Mouse (Mus musculus): ENCODE measurements around the gene Susd4.

Gene Susd4

GRCm38 (mm10) chr1:182787030-182787429 is 23.4 kb downstream of the Susd4 start:
- no peak for DNase-seq (ENCODE audit: low spot score)

GRCm38 (mm10) chr1:182788896-182789295 is 25.2 kb downstream of the Susd4 start:
- no peak for DNase-seq (ENCODE audit: low spot score)

GRCm38 (mm10) chr1:182792521-182793071 is 28.9 kb downstream of the Susd4 start:
- no peak for DNase-seq (ENCODE audit: low spot score)

GRCm38 (mm10) chr1:182794221-182794620 is 30.6 kb downstream of the Susd4 start:
- DNase-seq (ENCODE audit: low spot score), result no peak

- no peak for DNase-seq (ENCODE audit: low spot score)
Measured at GRCm38 (mm10) chr1:182794628-182795027, 31.0 kb downstream of the Susd4 start.

GRCm38 (mm10) chr1:182797048-182797447 is 33.4 kb downstream of the Susd4 start:
- no peak for DNase-seq (ENCODE audit: low spot score)

GRCm38 (mm10) chr1:182801590-182801989 is 37.9 kb downstream of the Susd4 start:
- DNase-seq (ENCODE audit: low spot score), result no peak

GRCm38 (mm10) chr1:182802891-182803290 is 39.2 kb downstream of the Susd4 start:
- no peak for DNase-seq (ENCODE audit: low spot score)

- DNase-seq (ENCODE audit: low spot score), result no peak
Measured at GRCm38 (mm10) chr1:182813991-182814390, 50.3 kb downstream of the Susd4 start.

- DNase-seq (ENCODE audit: low spot score), result no peak
Measured at GRCm38 (mm10) chr1:182814566-182814965, 50.9 kb downstream of the Susd4 start.

- no peak for DNase-seq (ENCODE audit: low spot score)
Measured at GRCm38 (mm10) chr1:182817106-182817505, 53.4 kb downstream of the Susd4 start.

GRCm38 (mm10) chr1:182817624-182818023 is 54.0 kb downstream of the Susd4 start:
- no peak for DNase-seq (ENCODE audit: low spot score)

- no peak for DNase-seq (ENCODE audit: low spot score)
Measured at GRCm38 (mm10) chr1:182818931-182819330, 55.3 kb downstream of the Susd4 start.

GRCm38 (mm10) chr1:182822729-182823128 is 59.1 kb downstream of the Susd4 start:
- no peak for DNase-seq (ENCODE audit: low spot score)

GRCm38 (mm10) chr1:182823723-182824421 is 60.2 kb downstream of the Susd4 start:
- DNase-seq (ENCODE audit: low spot score), result peak; percentile 75

GRCm38 (mm10) chr1:182826557-182826956 is 62.9 kb downstream of the Susd4 start:
- DNase-seq (ENCODE audit: low spot score), result no peak

- DNase-seq (ENCODE audit: low spot score), result no peak
Measured at GRCm38 (mm10) chr1:182838061-182838460, 74.4 kb downstream of the Susd4 start.

- DNase-seq (ENCODE audit: low spot score), result peak; percentile 73
Measured at GRCm38 (mm10) chr1:182839332-182839929, 75.8 kb downstream of the Susd4 start.

- DNase-seq (ENCODE audit: low spot score), result peak; percentile 59
Measured at GRCm38 (mm10) chr1:182840011-182840410, 76.4 kb downstream of the Susd4 start.

GRCm38 (mm10) chr1:182840606-182841005 is 76.9 kb downstream of the Susd4 start:
- DNase-seq (ENCODE audit: low spot score), result no peak

GRCm38 (mm10) chr1:182849556-182849955 is 85.9 kb downstream of the Susd4 start:
- DNase-seq (ENCODE audit: low spot score), result no peak

- DNase-seq (ENCODE audit: low spot score), result no peak
Measured at GRCm38 (mm10) chr1:182850080-182850479, 86.4 kb downstream of the Susd4 start.

- DNase-seq (ENCODE audit: low spot score), result no peak
Measured at GRCm38 (mm10) chr1:182852158-182852557, 88.5 kb downstream of the Susd4 start.
